In the genomic region with DNA sequence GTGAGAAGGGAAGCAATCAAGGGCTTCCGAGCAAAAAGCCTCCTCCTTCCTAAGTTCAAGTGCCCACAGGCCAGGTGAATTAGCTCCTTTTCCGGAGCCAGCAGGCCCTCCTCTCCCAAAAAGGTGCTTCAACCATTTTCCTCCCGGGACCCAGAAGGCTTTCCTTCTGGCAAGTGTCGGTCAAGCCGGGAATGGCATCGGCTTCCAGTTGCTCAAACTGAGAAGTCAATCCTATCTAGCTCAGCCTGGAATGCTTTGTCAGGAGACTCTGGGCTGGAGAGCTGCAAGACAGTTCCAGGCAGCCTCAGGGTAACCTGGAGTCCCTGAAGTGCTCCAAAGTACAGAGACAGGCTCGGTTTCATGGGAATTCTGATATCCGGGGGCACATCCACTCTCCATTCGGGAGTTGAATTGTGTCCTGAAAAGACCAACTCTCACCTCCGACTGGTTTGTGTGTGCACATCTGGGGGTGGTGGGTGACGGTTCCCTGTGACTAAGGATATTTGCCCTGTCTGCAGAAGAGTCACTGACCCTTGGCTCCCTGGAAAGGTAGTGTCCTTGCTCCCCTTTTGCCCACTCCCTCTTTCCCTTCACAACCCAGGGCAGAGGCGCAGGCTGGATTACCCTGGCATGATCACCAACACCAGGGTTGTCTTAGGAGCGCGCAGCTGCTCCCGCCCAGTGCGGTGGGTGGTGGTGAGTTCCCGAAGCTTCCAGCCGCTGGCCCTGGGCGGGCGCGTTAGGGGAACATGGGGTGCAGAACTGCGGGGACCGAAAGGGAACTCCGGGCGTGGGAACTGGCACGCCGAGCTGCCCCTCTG, we compare ENCODE assay signal across 7 mouse cellular contexts. TPM values are rescaled to one million over a fixed set of nuclear protein-coding genes. Genes with fewer than 3 reads are reported as not detected.
DNase-seq lines count a peak whose midpoint lies in the region; ATAC-seq lines count a peak whose summit lies in the region.

No protein-coding gene starts in this region.

- peak overlapping the region; percentile 58 for H3K9ac ChIP-seq in embryonic facial prominence, embryonic 14.5 days (ENCODE audit: low read depth, low read length)
- H3K9ac ChIP-seq in hindbrain, embryonic 15.5 days = peak overlapping the region; percentile 79
- 0 out of 2 replicates have a peak overlapping the region, but pooled peaks have one; percentile 17 for H3K9ac ChIP-seq in liver, embryonic 12.5 days

- 9% methylated on average over 27 of the region's 27 CpGs for WGBS in embryonic facial prominence, embryonic 14.5 days
- WGBS in hindbrain, embryonic 15.5 days = 8% methylated on average over 27 of the region's 27 CpGs
- 8% methylated on average over 27 of the region's 27 CpGs for WGBS in liver, embryonic 12.5 days (ENCODE audit: insufficient replicate concordance)

- H3K27ac ChIP-seq in embryonic facial prominence, embryonic 14.5 days (replicated peaks; ENCODE audit: low read depth, low read length) = no peak overlapping the region
- H3K27ac ChIP-seq in hindbrain, embryonic 15.5 days (replicated peaks) = peak overlapping the region; percentile 80
- H3K27ac ChIP-seq in liver, embryonic 12.5 days = no peak overlapping the region

- peak overlapping the region; percentile 76 for H3K4me2 ChIP-seq in embryonic facial prominence, embryonic 14.5 days (ENCODE audit: low read depth, low read length)
- H3K4me2 ChIP-seq in hindbrain, embryonic 15.5 days = peak overlapping the region; percentile 85
- H3K4me2 ChIP-seq in liver, embryonic 12.5 days = peak overlapping the region; percentile 65

- H3K36me3 ChIP-seq in embryonic facial prominence, embryonic 14.5 days (ENCODE audit: control insufficient read depth, insufficient read depth, low read length) = no peaks in the 10 kb centered on the region
- H3K36me3 ChIP-seq in hindbrain, embryonic 15.5 days = no peaks in the 10 kb centered on the region
- no peaks in the 10 kb centered on the region for H3K36me3 ChIP-seq in liver, embryonic 12.5 days

- H3K27me3 ChIP-seq in embryonic facial prominence, embryonic 14.5 days (replicated peaks; ENCODE audit: control insufficient read depth, insufficient read depth, low read length) = peaks cover 36% of the 10 kb centered on the region
- H3K27me3 ChIP-seq in hindbrain, embryonic 15.5 days = no peaks in the 10 kb centered on the region
- H3K27me3 ChIP-seq in liver, embryonic 12.5 days (replicated peaks) = peaks cover 56% of the 10 kb centered on the region

- peak overlapping the region; percentile 56 for H3K4me3 ChIP-seq in embryonic facial prominence, embryonic 14.5 days (ENCODE audit: low read depth, low read length)
- peak overlapping the region; percentile 64 for H3K4me3 ChIP-seq in hindbrain, embryonic 15.5 days
- H3K4me3 ChIP-seq in liver, embryonic 12.5 days = peak overlapping the region; percentile 44

- H3K4me1 ChIP-seq in embryonic facial prominence, embryonic 14.5 days (ENCODE audit: control insufficient read depth, insufficient read depth, low read length) = peaks cover 26% of the 10 kb centered on the region
- H3K4me1 ChIP-seq in hindbrain, embryonic 15.5 days (replicated peaks) = peaks cover 29% of the 10 kb centered on the region
- no peaks in the 10 kb centered on the region for H3K4me1 ChIP-seq in liver, embryonic 12.5 days

- H3K9me3 ChIP-seq in embryonic facial prominence, embryonic 14.5 days (ENCODE audit: control insufficient read depth, low read length) = no peaks in the 10 kb centered on the region
- no peaks in the 10 kb centered on the region for H3K9me3 ChIP-seq in hindbrain, embryonic 15.5 days
- no peaks in the 10 kb centered on the region for H3K9me3 ChIP-seq in liver, embryonic 12.5 days (replicated peaks)

- no peak for ATAC-seq in embryonic facial prominence, embryonic 14.5 days (ENCODE audit: low read depth)
- no peak for ATAC-seq in hindbrain, embryonic 15.5 days (ENCODE audit: low FRiP score, low read depth)
- ATAC-seq in liver, embryonic 12.5 days = no peak

- DNase-seq in ovary, postnatal 10 days (ENCODE audit: low spot score) = peak; percentile 8
- no peak for DNase-seq in ovary, adult 18-20 months (ENCODE audit: low spot score)
- no peak for DNase-seq in embryonic facial prominence, embryonic 14.5 days (ENCODE audit: low spot score)
- peak; percentile 15 for DNase-seq in retina, postnatal 1 day
- no peak for DNase-seq in thymus, postnatal 36 days

RNA-seq across cellular contexts. Expression of gene Fam84a, which starts 2.6 kb away (rescaled TPM):
- polyA plus RNA-seq in embryonic facial prominence, embryonic 14.5 days (2014; fragmentation: Nextera tagmentation; extraction: Ambion mirVana) = 16.4 and 20.8 TPM in 2 replicates
- polyA plus RNA-seq in hindbrain, embryonic 15.5 days (2015; fragmentation: Nextera tagmentation; extraction: Ambion mirVana) = 69.2 and 87.8 TPM in 2 replicates
- polyA plus RNA-seq in liver, embryonic 12.5 days (2016; fragmentation: Nextera tagmentation; extraction: Ambion mirVana) = 1.1 and 1.3 TPM in 2 replicates

Comparison
In these comparisons a context has a peak if more than half of its experiments do, and no peak if none do; other contexts are left out.
1. DNase-seq: peak in ovary, postnatal 10 days (single experiment) and retina, postnatal 1 day (single experiment); none in ovary, adult 18-20 months (single experiment), embryonic facial prominence, embryonic 14.5 days (single experiment) and thymus, postnatal 36 days (0 of 2).
2. H3K9ac ChIP-seq: peak in every context shown above with its lines; median percentile 79 in hindbrain, embryonic 15.5 days; 58 in embryonic facial prominence, embryonic 14.5 days; 17 in liver, embryonic 12.5 days.
3. Peak in every context shown above with its lines, with median percentiles within 50 percentile points of each other: H3K4me2 ChIP-seq and H3K4me3 ChIP-seq.